In the genomic region with DNA sequence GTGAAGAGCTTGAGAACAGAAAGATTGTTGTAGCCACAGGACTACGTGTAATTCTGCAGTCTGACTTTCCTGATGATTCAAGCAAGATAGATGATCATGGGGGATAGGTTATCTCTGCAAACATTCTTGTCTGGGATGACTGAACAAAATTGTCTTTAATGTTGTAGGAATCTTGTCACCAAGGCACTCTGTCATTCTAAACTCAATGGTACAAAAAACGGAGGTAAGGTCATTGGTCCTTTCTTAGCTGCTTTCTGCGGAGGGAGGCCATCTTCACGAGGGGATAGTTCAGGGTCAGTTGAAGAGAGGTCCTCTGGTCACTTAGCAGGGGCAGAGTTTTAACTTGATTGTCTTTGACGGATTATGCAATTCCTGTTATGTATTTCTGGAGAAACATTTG, we compare ENCODE assay signal across 1 mouse cellular context.
TF ChIP-seq lines count a peak whose summit lies in the region.

No protein-coding gene starts in this region.

TF ChIP-seq in myocyte, 11 proteins besides CTCF, POLR2A, EP300 and RAD21 (continued from another document):
- TF ChIP-seq MYOG (IDR thresholded peaks at IDR 0.05; ENCODE audit: control insufficient read depth in 1 of 3, insufficient read depth in 1 of 3, insufficient read length in 2 of 3, low read depth in 2 of 3): no peak
- TF ChIP-seq USF1 (IDR thresholded peaks at IDR 0.05; ENCODE audit: low read depth): no peak
- TF ChIP-seq MYOD1 (IDR thresholded peaks at IDR 0.05; ENCODE audit: control insufficient read depth in 1 of 3, insufficient read length in 2 of 3, low read depth in 2 of 3): no peak
- no peak for TF ChIP-seq SRF (IDR thresholded peaks at IDR 0.05; ENCODE audit: control insufficient read depth, insufficient read length, low read depth)
- no peak for TF ChIP-seq POLR2AphosphoS2 (IDR thresholded peaks at IDR 0.05; ENCODE audit: insufficient read length, low read depth)
- TF ChIP-seq TCF3 (IDR thresholded peaks at IDR 0.05; ENCODE audit: insufficient read length, low read depth): no peak
